Mouse (Mus musculus): ENCODE data around the gene Espl1. TPM values are rescaled to one million over a fixed set of nuclear protein-coding genes. Genes with fewer than 3 reads are reported as not detected.

The Espl1 gene
- polyA plus RNA-seq, 1 experiment from 2014 or later: 21.1 TPM

DNA sequence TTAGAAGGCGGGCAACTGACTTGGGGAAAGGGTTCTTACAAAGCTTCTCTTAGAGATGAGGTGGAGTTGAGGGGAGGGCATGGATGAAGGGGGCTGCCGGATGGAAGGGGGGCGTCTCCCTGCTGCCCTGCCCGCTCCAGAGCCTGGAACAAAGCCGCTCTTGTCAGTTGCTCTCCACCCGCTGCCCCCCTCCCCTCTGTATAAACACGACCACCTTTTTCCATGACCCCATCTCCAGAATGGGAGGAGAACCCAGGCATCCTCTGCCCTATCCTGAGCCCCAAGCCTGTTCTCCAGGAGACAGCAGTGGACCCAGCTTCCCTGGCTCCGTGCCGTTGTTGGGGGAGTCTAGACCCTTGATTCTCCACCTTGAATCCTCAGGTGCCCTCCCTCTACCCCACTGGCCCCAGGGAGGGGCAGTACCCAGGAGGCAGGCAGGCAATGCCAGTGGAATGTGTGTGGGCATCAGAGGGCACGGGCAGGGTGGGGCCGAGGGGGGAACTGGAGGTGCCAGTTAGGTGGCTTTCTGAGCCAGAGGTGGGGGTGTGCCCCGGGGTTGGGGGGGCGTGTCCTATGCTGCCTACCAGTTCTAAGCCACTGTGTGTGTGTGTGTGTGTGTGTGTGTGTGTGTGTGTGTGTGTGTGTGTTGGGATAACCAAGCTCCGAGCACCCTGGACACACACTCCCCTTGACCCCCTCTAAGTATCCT, 40.4 kb upstream of the Espl1 start:
- Histone ChIP-seq H3K4me1 (ENCODE audit: control insufficient read depth, insufficient read depth, low read length) (peaks cover 8% of the 10 kb centered on the region), H3K9ac (ENCODE audit: low read length) (no peak overlapping the region), H3K4me3 (ENCODE audit: low read length) (0 out of 2 replicates have a peak overlapping the region, but pooled peaks have one; percentile 1), H3K27ac (ENCODE audit: low read length) (no peak overlapping the region), H3K36me3 (ENCODE audit: control insufficient read depth, insufficient read depth) (no peaks in the 10 kb centered on the region), H3K27me3 (ENCODE audit: control insufficient read depth, insufficient read depth, low read length) (peaks cover 54% of the 10 kb centered on the region), H3K9me3 (replicated peaks; ENCODE audit: control insufficient read depth, low read length) (no peaks in the 10 kb centered on the region), H3K4me2 (ENCODE audit: low read depth, low read length) (peak overlapping the region; percentile 29)
- WGBS: 41% methylated on average over 14 of the region's 14 CpGs
- no peak; the same call in 1 of the 2 replicates for ATAC-seq (replicated peaks; ENCODE audit: extremely low read depth, insufficient read depth, low FRiP score)

- peak overlapping the region; percentile 55 for H3K27ac ChIP-seq (ENCODE audit: low read length)
- H3K9me3 ChIP-seq (replicated peaks; ENCODE audit: control insufficient read depth, low read length): no peaks in the 10 kb centered on the region
- H3K27me3 ChIP-seq (ENCODE audit: control insufficient read depth, insufficient read depth, low read length): peaks cover 52% of the 10 kb centered on the region
- ATAC-seq (replicated peaks; ENCODE audit: extremely low read depth, insufficient read depth, low FRiP score): no peak
- 10% methylated on average over 22 of the region's 22 CpGs for WGBS
- H3K36me3 ChIP-seq (ENCODE audit: control insufficient read depth, insufficient read depth): no peaks in the 10 kb centered on the region
- H3K4me1 ChIP-seq (ENCODE audit: control insufficient read depth, insufficient read depth, low read length): peaks cover 8% of the 10 kb centered on the region
- peak overlapping the region; percentile 66 for H3K4me3 ChIP-seq (ENCODE audit: low read length)
- H3K4me2 ChIP-seq (ENCODE audit: low read depth, low read length): peak overlapping the region; percentile 76
- H3K9ac ChIP-seq (ENCODE audit: low read length): peak overlapping the region; percentile 74
These were observed 39.5 kb upstream of the Espl1 start for GRCm38 (mm10) chr15:102256431-102257201.

GRCm38 (mm10) chr15:102257202-102258075, 38.6 kb upstream of the Espl1 start, which contains the start of gene Rarg:
Rarg (minus strand) TSS chr15:102257517.
- no peaks in the 10 kb centered on the region for H3K36me3 ChIP-seq (ENCODE audit: control insufficient read depth, insufficient read depth)
- H3K27ac ChIP-seq (ENCODE audit: low read length): peak within 1 kb of the TSS; percentile 55
- peak within 1 kb of the TSS; percentile 74 for H3K9ac ChIP-seq (ENCODE audit: low read length)
- H3K4me3 ChIP-seq (ENCODE audit: low read length): peak within 1 kb of the TSS; percentile 66
- H3K27me3 ChIP-seq (ENCODE audit: control insufficient read depth, insufficient read depth, low read length): peaks cover 49% of the 10 kb centered on the region
- no peaks in the 10 kb centered on the region for H3K9me3 ChIP-seq (replicated peaks; ENCODE audit: control insufficient read depth, low read length)
- peaks cover 8% of the 10 kb centered on the region for H3K4me1 ChIP-seq (ENCODE audit: control insufficient read depth, insufficient read depth, low read length)
- 2% methylated on average over 37 of the region's 46 CpGs for WGBS
- peak; percentile 62 for ATAC-seq (replicated peaks; ENCODE audit: extremely low read depth, insufficient read depth, low FRiP score)
- H3K4me2 ChIP-seq (ENCODE audit: low read depth, low read length): peak within 1 kb of the TSS; percentile 76

DNA sequence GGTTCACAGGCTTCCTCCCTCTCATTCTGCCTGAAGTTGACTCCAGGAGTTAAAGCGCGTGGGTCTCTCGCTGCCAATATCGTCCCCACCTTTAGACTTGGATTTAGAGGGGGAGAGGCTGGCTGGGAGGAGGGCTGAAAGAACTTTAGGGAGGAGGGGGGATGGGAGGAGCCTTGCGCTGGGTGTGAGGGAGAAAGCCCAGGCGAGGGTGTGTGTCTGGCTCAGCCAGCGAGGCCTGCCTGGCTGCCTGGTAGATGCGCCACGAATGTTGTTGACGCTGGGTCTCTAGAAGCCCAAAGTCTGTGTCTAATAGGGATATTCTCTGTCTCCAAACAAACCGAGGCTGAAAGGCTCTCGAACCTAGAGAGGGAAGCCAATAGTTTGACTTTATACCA, 38.0 kb upstream of the Espl1 start:
- Histone ChIP-seq H3K36me3 (ENCODE audit: control insufficient read depth, insufficient read depth) (no peaks in the 10 kb centered on the region), H3K4me2 (ENCODE audit: low read depth, low read length) (peak overlapping the region; percentile 76), H3K4me1 (ENCODE audit: control insufficient read depth, insufficient read depth, low read length) (peaks cover 8% of the 10 kb centered on the region), H3K27ac (ENCODE audit: low read length) (peak overlapping the region; percentile 14; the same call in 1 of the 2 replicates), H3K9me3 (replicated peaks; ENCODE audit: control insufficient read depth, low read length) (no peaks in the 10 kb centered on the region), H3K9ac (ENCODE audit: low read length) (no peak overlapping the region), H3K4me3 (ENCODE audit: low read length) (no peak overlapping the region), H3K27me3 (ENCODE audit: control insufficient read depth, insufficient read depth, low read length) (peaks cover 44% of the 10 kb centered on the region)
- ATAC-seq (replicated peaks; ENCODE audit: extremely low read depth, insufficient read depth, low FRiP score): no peak
- WGBS: 16% methylated on average over 12 of the region's 12 CpGs

GRCm38 (mm10) chr15:102258581-102259253, 37.3 kb upstream of the Espl1 start:
- H3K4me2 ChIP-seq (ENCODE audit: low read depth, low read length): no peak overlapping the region
- H3K27me3 ChIP-seq (ENCODE audit: control insufficient read depth, insufficient read depth, low read length): peaks cover 44% of the 10 kb centered on the region
- H3K4me3 ChIP-seq (ENCODE audit: low read length): no peak overlapping the region
- H3K9ac ChIP-seq (ENCODE audit: low read length): no peak overlapping the region
- WGBS: 22% methylated on average over 11 of the region's 11 CpGs
- no peak for ATAC-seq (replicated peaks; ENCODE audit: extremely low read depth, insufficient read depth, low FRiP score)
- no peaks in the 10 kb centered on the region for H3K9me3 ChIP-seq (replicated peaks; ENCODE audit: control insufficient read depth, low read length)
- no peaks in the 10 kb centered on the region for H3K36me3 ChIP-seq (ENCODE audit: control insufficient read depth, insufficient read depth)
- H3K4me1 ChIP-seq (ENCODE audit: control insufficient read depth, insufficient read depth, low read length): peaks cover 8% of the 10 kb centered on the region
- no peak overlapping the region for H3K27ac ChIP-seq (ENCODE audit: low read length)

GRCm38 (mm10) chr15:102262582-102262981, 33.5 kb upstream of the Espl1 start:
- Histone ChIP-seq H3K27me3 (ENCODE audit: control insufficient read depth, insufficient read depth, low read length) (peaks cover 13% of the 10 kb centered on the region), H3K4me1 (ENCODE audit: control insufficient read depth, insufficient read depth, low read length) (peaks cover 6% of the 10 kb centered on the region), H3K36me3 (ENCODE audit: control insufficient read depth, insufficient read depth) (no peaks in the 10 kb centered on the region), H3K9me3 (replicated peaks; ENCODE audit: control insufficient read depth, low read length) (no peaks in the 10 kb centered on the region), H3K27ac (ENCODE audit: low read length) (no peak overlapping the region), H3K9ac (ENCODE audit: low read length) (no peak overlapping the region), H3K4me3 (ENCODE audit: low read length) (no peak overlapping the region), H3K4me2 (ENCODE audit: low read depth, low read length) (no peak overlapping the region)
- ATAC-seq (replicated peaks; ENCODE audit: extremely low read depth, insufficient read depth, low FRiP score): no peak; the same call in 1 of the 2 replicates
- 42% methylated on average over 7 of the region's 7 CpGs for whole genome bisulfite sequencing

DNA sequence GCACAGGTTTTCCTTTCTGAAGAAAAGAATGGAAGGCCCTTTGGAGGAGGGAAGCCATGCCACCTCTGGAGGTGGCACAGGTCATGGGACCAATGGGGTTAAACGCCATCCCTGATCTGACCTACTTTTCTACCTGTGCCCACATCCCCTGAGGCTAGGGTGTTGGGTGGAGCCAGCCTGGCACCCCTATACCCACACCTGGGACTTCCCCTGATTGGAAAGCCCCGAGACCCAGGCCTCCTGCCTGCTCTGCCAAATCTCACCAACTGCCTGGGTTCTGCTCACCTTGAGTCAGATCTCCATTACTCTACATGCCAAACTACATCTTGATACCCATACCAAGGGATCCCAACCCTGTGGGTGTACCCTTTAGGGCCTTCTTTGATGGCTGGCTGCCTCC, 33.0 kb upstream of the Espl1 start:
- Histone ChIP-seq H3K27me3 (ENCODE audit: control insufficient read depth, insufficient read depth, low read length) (peaks cover 9% of the 10 kb centered on the region), H3K36me3 (ENCODE audit: control insufficient read depth, insufficient read depth) (no peaks in the 10 kb centered on the region), H3K9me3 (replicated peaks; ENCODE audit: control insufficient read depth, low read length) (no peaks in the 10 kb centered on the region), H3K4me1 (ENCODE audit: control insufficient read depth, insufficient read depth, low read length) (peaks cover 2% of the 10 kb centered on the region; the same call in 1 of the 2 replicates), H3K4me2 (ENCODE audit: low read depth, low read length) (no peak overlapping the region), H3K4me3 (ENCODE audit: low read length) (no peak overlapping the region), H3K27ac (ENCODE audit: low read length) (no peak overlapping the region), H3K9ac (ENCODE audit: low read length) (no peak overlapping the region)
- ATAC-seq (replicated peaks; ENCODE audit: extremely low read depth, insufficient read depth, low FRiP score): no peak
- WGBS: 58% methylated on average over 2 of the region's 2 CpGs

- H3K36me3 ChIP-seq (ENCODE audit: control insufficient read depth, insufficient read depth): no peaks in the 10 kb centered on the region
- H3K9me3 ChIP-seq (replicated peaks; ENCODE audit: control insufficient read depth, low read length): no peaks in the 10 kb centered on the region
- 0 out of 2 replicates have a peak, but pooled peaks cover 2% of the 10 kb centered on the region for H3K27me3 ChIP-seq (ENCODE audit: control insufficient read depth, insufficient read depth, low read length)
- no peak for ATAC-seq (replicated peaks; ENCODE audit: extremely low read depth, insufficient read depth, low FRiP score)
- H3K4me3 ChIP-seq (ENCODE audit: low read length): no peak overlapping the region
- no peak overlapping the region for H3K4me2 ChIP-seq (ENCODE audit: low read depth, low read length)
- no peak overlapping the region for H3K27ac ChIP-seq (ENCODE audit: low read length)
- 79% methylated on average over 5 of the region's 5 CpGs for WGBS
- H3K4me1 ChIP-seq (ENCODE audit: control insufficient read depth, insufficient read depth, low read length): peaks cover 2% of the 10 kb centered on the region; the same call in 1 of the 2 replicates
- no peak overlapping the region for H3K9ac ChIP-seq (ENCODE audit: low read length)
These were observed 30.5 kb upstream of the Espl1 start for GRCm38 (mm10) chr15:102265548-102265947.

All from heart, embryonic 16.5 days (tissue).